Mouse (Mus musculus) granulocyte monocyte progenitor cell, adult 5-6 weeks (primary cell): ENCODE data around the gene Amotl1. TPM values are rescaled to one million over a fixed set of nuclear protein-coding genes. Genes with fewer than 3 reads are reported as not detected.

Source experiments
- ATAC-seq: replicated peaks from 2 replicates; pipeline ENCODE4 v1.8.0; 2016; ENCODE audit warnings: mild to moderate bottlenecking, moderate TSS enrichment, inconsistent platforms; ENCODE audit not compliant: poor library complexity, severe bottlenecking
- total RNA-seq, 2 experiments: library from RNA; stranded (forward) in 1 of 2; stranded (reverse) in 1 of 2; fragments of 200-712, 200-1000 nt in 1 of 2; fragments of >200 nt in 1 of 2; fragmentation: Nextera tagmentation in 1 of 2; gene quantifications; 2 replicates each; pipeline ENCODE4 v1.2.3; 2014 to 2017

The Amotl1 gene
- total RNA-seq, 2 experiments from 2014 or later, result not detected

DNA sequence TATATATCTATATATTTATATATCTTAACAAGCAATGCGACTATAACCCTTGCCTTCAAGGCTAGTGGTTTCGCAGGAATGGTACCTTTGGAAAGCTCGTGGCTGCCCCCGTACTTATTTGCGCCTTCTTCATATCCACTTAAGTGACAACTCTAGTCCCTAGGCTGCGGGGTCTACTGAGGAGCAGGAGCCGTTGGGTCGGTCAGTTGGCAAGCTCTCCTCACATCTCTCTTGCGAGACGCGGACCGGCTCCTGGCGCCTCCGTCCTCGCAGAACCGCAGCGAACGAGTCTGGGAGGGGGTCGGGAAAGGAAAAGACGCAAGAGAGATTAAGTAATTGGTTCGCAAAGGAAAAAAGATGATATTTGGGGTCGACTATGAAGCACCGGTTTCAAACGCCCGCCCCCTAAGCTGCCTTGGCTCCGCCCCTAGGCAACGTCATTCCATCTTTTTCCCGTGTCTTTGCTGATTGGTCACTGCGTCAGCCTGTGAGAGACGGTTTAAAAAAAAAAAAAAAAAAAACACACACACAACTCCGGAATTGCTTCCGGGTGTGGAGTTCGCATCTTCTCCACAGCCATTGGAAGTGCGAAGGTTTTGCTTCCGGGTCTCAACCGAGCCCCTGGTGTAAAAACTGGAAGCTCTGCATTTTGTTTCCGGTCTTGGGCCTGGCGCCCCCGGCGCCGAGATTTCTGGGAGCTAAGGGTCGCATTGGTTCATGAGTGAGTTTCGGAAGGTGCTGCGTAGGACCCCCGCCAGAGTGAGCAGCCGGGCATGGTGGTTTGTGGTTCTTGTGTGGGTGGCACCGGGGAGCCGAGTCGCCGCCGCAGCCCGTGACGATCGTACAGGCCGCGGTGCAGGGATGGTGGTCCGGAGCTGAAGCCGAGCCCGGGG lies 144.6 kb downstream of the Amotl1 start, which contains the start of the genes Kdm4d and Cwc15:
Gene Kdm4d, minus strand, starts transcription at position 460 of the 893 bp plus-strand sequence.
Gene Cwc15, plus strand, starts transcription at position 595 of the 893 bp plus-strand sequence.
- ATAC-seq, result peak; percentile 87

GRCm38 (mm10) chr9:14498896-14499705 lies 145.8 kb downstream of the Amotl1 start:
- peak; percentile 29 for ATAC-seq

Other genes starting within 250 kb of the Amotl1 start
- gene Kdm4d, start 144.6 kb downstream of the Amotl1 start, total RNA-seq (2014; fragmentation: Nextera tagmentation), result 0.19 TPM in 1 of 2 replicates, not detected in the other
- gene Kdm4d, start 144.6 kb downstream of the Amotl1 start, total RNA-seq (2017), result 0.10 and 0.82 TPM in 2 replicates
- 180 and 225 TPM in 2 replicates for gene Cwc15, start 144.4 kb downstream of the Amotl1 start, total RNA-seq (2014; fragmentation: Nextera tagmentation)
- 214 and 236 TPM in 2 replicates for gene Cwc15, start 144.4 kb downstream of the Amotl1 start, total RNA-seq (2017)
- not detected in 2 replicates for gene Piwil4, start 95.7 kb upstream of the Amotl1 start, total RNA-seq (2014; fragmentation: Nextera tagmentation)
- gene Piwil4, start 95.7 kb upstream of the Amotl1 start, total RNA-seq (2017), result 0.09 TPM in 1 of 2 replicates, not detected in the other
- 8.4 and 10.6 TPM in 2 replicates for gene Fut4, start 107.3 kb upstream of the Amotl1 start, total RNA-seq (2014; fragmentation: Nextera tagmentation)
- 12.7 and 16.0 TPM in 2 replicates for gene Fut4, start 107.3 kb upstream of the Amotl1 start, total RNA-seq (2017)
- gene 1700012B09Rik, start 126.0 kb upstream of the Amotl1 start, total RNA-seq (2014; fragmentation: Nextera tagmentation), result 6.3 and 9.3 TPM in 2 replicates
- 6.2 and 16.1 TPM in 2 replicates for gene 1700012B09Rik, start 126.0 kb upstream of the Amotl1 start, total RNA-seq (2017)
- gene Mre11a, start 139.6 kb upstream of the Amotl1 start, total RNA-seq (2014; fragmentation: Nextera tagmentation), result 54.7 and 68.9 TPM in 2 replicates
- 50.1 and 58.6 TPM in 2 replicates for gene Mre11a, start 139.6 kb upstream of the Amotl1 start, total RNA-seq (2017)
- gene Ankrd49, start 139.8 kb upstream of the Amotl1 start, total RNA-seq (2014; fragmentation: Nextera tagmentation), result 36.8 and 49.4 TPM in 2 replicates
- gene Ankrd49, start 139.8 kb upstream of the Amotl1 start, total RNA-seq (2017), result 57.3 and 65.7 TPM in 2 replicates
- not detected in 2 replicates for gene Gpr83, start 215.2 kb upstream of the Amotl1 start, total RNA-seq (2014; fragmentation: Nextera tagmentation)
- 0.05 TPM in 1 of 2 replicates, not detected in the other for gene Gpr83, start 215.2 kb upstream of the Amotl1 start, total RNA-seq (2017)